Mouse (Mus musculus): ENCODE measurements at regions not wholly inside any gene's neighbourhood (a gene's known extent, or its start where the extent isn't known, plus 50 kb on each side); places are given as distances from the start of the nearest gene placed in this dataset.
A peak's percentile ranks its signal among the peaks of the same experiment; 100 is the strongest.
"Not testable (repeated sequence)": the region's sequence is repeated elsewhere in the genome, so short reads cannot be mapped to it uniquely, and the experiment has no call there.

- not testable (repeated sequence) for H3K36me3 ChIP-seq (ENCODE audit: control insufficient read depth, insufficient read depth, low read length, poor library complexity, severe bottlenecking); H3K9me3 ChIP-seq (replicated peaks; ENCODE audit: control insufficient read depth, insufficient read depth, low read length, poor library complexity, severe bottlenecking); H3K27me3 ChIP-seq (ENCODE audit: control insufficient read depth, insufficient read depth, low read length, poor library complexity, severe bottlenecking); H3K27ac ChIP-seq (ENCODE audit: insufficient read depth, low read length); H3K4me3 ChIP-seq (ENCODE audit: low read depth, low read length); H3K4me1 ChIP-seq (ENCODE audit: control insufficient read depth, insufficient read depth, low read length); H3K9ac ChIP-seq (ENCODE audit: low read depth, poor library complexity, severe bottlenecking)
- 0 out of 2 replicates have a peak, but pooled peaks have one; percentile 51 for TF ChIP-seq EP300 (IDR thresholded peaks at IDR 0.05; ENCODE audit: insufficient read depth, low read depth, low read length)
Measured at GRCm38 (mm10) chr1:185955821-185956220, 161.3 kb downstream of the Lyplal1 start.

DNA sequence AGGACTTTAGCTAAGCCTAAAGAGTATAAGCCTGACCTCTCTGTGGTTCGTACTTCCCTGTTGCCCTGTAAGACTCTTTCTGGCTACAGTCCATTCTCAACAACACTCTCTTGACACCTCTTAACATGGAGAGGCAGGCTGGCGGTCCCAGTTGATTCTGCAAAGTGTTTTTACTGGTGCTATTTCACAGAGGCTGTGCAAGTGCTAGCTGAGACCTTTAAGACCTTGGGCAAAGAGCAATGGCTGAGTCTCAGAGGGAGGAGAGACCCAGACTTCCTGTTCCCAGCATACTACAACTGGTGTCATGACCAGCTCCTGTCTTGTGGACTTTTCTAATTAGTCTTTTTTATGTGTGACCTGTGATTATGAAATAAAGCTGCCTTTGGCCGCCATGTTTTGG lies 159.6 kb downstream of the Lyplal1 start:
- Histone ChIP-seq H3K36me3 (ENCODE audit: control insufficient read depth, insufficient read depth, low read length, poor library complexity, severe bottlenecking) (no peaks in the 10 kb centered on the region), H3K27me3 (ENCODE audit: control insufficient read depth, insufficient read depth, low read length, poor library complexity, severe bottlenecking) (no peaks in the 10 kb centered on the region; the same call in 1 of the 2 replicates), H3K9ac (ENCODE audit: low read depth, poor library complexity, severe bottlenecking) (no peak overlapping the region), H3K4me1 (ENCODE audit: control insufficient read depth, insufficient read depth, low read length) (no peaks in the 10 kb centered on the region), H3K27ac (ENCODE audit: insufficient read depth, low read length) (no peak overlapping the region), H3K9me3 (replicated peaks; ENCODE audit: control insufficient read depth, insufficient read depth, low read length, poor library complexity, severe bottlenecking) (no peaks in the 10 kb centered on the region), H3K4me3 (ENCODE audit: low read depth, low read length) (no peak overlapping the region)
- TF ChIP-seq POLR2A (IDR thresholded peaks at IDR 0.05; ENCODE audit: insufficient read depth, low read length) (no peak), EP300 (IDR thresholded peaks at IDR 0.05; ENCODE audit: insufficient read depth, low read depth, low read length) (no peak), CTCF (IDR thresholded peaks at IDR 0.05; ENCODE audit: low read depth, low read length) (no peak)

- no peaks in the 10 kb centered on the region for H3K4me1 ChIP-seq (ENCODE audit: control insufficient read depth, insufficient read depth, low read length)
- H3K9ac ChIP-seq (ENCODE audit: low read depth, poor library complexity, severe bottlenecking) = no peak overlapping the region
- H3K27me3 ChIP-seq (ENCODE audit: control insufficient read depth, insufficient read depth, low read length, poor library complexity, severe bottlenecking) = no peaks in the 10 kb centered on the region
- no peak overlapping the region for H3K4me3 ChIP-seq (ENCODE audit: low read depth, low read length)
- TF ChIP-seq CTCF (IDR thresholded peaks at IDR 0.05; ENCODE audit: low read depth, low read length) (no peak), POLR2A (IDR thresholded peaks at IDR 0.05; ENCODE audit: insufficient read depth, low read length) (no peak), EP300 (IDR thresholded peaks at IDR 0.05; ENCODE audit: insufficient read depth, low read depth, low read length) (no peak)
- H3K27ac ChIP-seq (ENCODE audit: insufficient read depth, low read length) = no peak overlapping the region
- no peaks in the 10 kb centered on the region for H3K9me3 ChIP-seq (replicated peaks; ENCODE audit: control insufficient read depth, insufficient read depth, low read length, poor library complexity, severe bottlenecking)
- no peaks in the 10 kb centered on the region for H3K36me3 ChIP-seq (ENCODE audit: control insufficient read depth, insufficient read depth, low read length, poor library complexity, severe bottlenecking)
Measured at GRCm38 (mm10) chr1:185958276-185958675, 158.8 kb downstream of the Lyplal1 start.

DNA sequence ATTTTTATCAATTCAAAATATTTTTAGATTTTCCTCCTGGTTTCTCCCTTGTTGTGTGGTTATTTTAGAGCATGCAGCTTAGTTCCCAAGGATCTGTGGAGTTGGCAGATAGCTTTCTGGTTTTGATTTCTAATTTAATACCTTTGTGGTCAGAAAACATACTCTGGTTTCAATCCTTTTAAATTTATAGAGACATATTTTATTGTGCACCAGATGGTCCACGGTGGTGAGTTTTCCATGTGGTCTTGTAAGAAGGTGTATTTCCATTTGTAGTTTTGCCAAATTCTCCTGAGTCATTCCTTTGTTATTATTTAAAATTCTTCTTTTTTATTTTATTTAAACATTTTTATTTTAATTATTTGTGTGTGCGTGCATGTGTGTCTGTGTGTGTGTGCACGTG lies 154.5 kb downstream of the Lyplal1 start:
- H3K27me3 ChIP-seq (ENCODE audit: control insufficient read depth, insufficient read depth, low read length, poor library complexity, severe bottlenecking) = no peaks in the 10 kb centered on the region
- H3K9me3 ChIP-seq (replicated peaks; ENCODE audit: control insufficient read depth, insufficient read depth, low read length, poor library complexity, severe bottlenecking) = no peaks in the 10 kb centered on the region
- no peaks in the 10 kb centered on the region for H3K4me1 ChIP-seq (ENCODE audit: control insufficient read depth, insufficient read depth, low read length)
- no peak overlapping the region for H3K27ac ChIP-seq (ENCODE audit: insufficient read depth, low read length)
- H3K4me3 ChIP-seq (ENCODE audit: low read depth, low read length) = no peak overlapping the region
- no peak overlapping the region for H3K9ac ChIP-seq (ENCODE audit: low read depth, poor library complexity, severe bottlenecking)
- TF ChIP-seq CTCF (IDR thresholded peaks at IDR 0.05; ENCODE audit: low read depth, low read length) = no peak
- TF ChIP-seq EP300 (IDR thresholded peaks at IDR 0.05; ENCODE audit: insufficient read depth, low read depth, low read length) = no peak
- TF ChIP-seq POLR2A (IDR thresholded peaks at IDR 0.05; ENCODE audit: insufficient read depth, low read length) = no peak
- no peaks in the 10 kb centered on the region for H3K36me3 ChIP-seq (ENCODE audit: control insufficient read depth, insufficient read depth, low read length, poor library complexity, severe bottlenecking)

GRCm38 (mm10) chr1:185963773-185964172 lies 153.3 kb downstream of the Lyplal1 start:
- H3K4me1 ChIP-seq (ENCODE audit: control insufficient read depth, insufficient read depth, low read length) = no peaks in the 10 kb centered on the region
- no peak for TF ChIP-seq CTCF (IDR thresholded peaks at IDR 0.05; ENCODE audit: low read depth, low read length)
- TF ChIP-seq POLR2A (IDR thresholded peaks at IDR 0.05; ENCODE audit: insufficient read depth, low read length) = no peak
- no peak for TF ChIP-seq EP300 (IDR thresholded peaks at IDR 0.05; ENCODE audit: insufficient read depth, low read depth, low read length)
- H3K27me3 ChIP-seq (ENCODE audit: control insufficient read depth, insufficient read depth, low read length, poor library complexity, severe bottlenecking) = no peaks in the 10 kb centered on the region
- no peaks in the 10 kb centered on the region for H3K36me3 ChIP-seq (ENCODE audit: control insufficient read depth, insufficient read depth, low read length, poor library complexity, severe bottlenecking)
- H3K9ac ChIP-seq (ENCODE audit: low read depth, poor library complexity, severe bottlenecking) = no peak overlapping the region
- H3K4me3 ChIP-seq (ENCODE audit: low read depth, low read length) = no peak overlapping the region
- H3K9me3 ChIP-seq (replicated peaks; ENCODE audit: control insufficient read depth, insufficient read depth, low read length, poor library complexity, severe bottlenecking) = no peaks in the 10 kb centered on the region
- H3K27ac ChIP-seq (ENCODE audit: insufficient read depth, low read length) = no peak overlapping the region

DNA sequence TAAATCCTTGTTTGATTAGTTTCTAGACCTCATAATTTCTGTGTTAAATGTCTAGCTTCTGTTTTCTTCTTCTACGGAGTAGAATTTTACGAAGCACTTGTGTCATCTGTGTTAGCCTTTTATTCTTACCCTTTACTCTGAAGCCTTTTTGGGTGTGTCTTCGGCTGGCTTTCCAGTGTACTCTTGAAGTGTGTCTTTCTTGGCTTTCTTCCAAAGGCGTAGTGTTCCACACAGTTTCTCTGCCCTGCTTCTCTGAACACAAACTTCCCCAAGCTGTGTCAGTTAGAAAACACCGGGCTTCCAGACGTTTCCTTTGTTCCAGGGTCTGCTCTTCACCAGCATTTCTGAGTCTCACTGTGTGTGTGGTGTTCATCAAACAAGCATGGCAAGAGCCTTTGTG lies 152.7 kb downstream of the Lyplal1 start:
- no peaks in the 10 kb centered on the region for H3K27me3 ChIP-seq (ENCODE audit: control insufficient read depth, insufficient read depth, low read length, poor library complexity, severe bottlenecking)
- H3K9ac ChIP-seq (ENCODE audit: low read depth, poor library complexity, severe bottlenecking) = no peak overlapping the region
- H3K27ac ChIP-seq (ENCODE audit: insufficient read depth, low read length) = no peak overlapping the region
- no peaks in the 10 kb centered on the region for H3K36me3 ChIP-seq (ENCODE audit: control insufficient read depth, insufficient read depth, low read length, poor library complexity, severe bottlenecking)
- no peaks in the 10 kb centered on the region for H3K9me3 ChIP-seq (replicated peaks; ENCODE audit: control insufficient read depth, insufficient read depth, low read length, poor library complexity, severe bottlenecking)
- H3K4me1 ChIP-seq (ENCODE audit: control insufficient read depth, insufficient read depth, low read length) = no peaks in the 10 kb centered on the region
- TF ChIP-seq EP300 (IDR thresholded peaks at IDR 0.05; ENCODE audit: insufficient read depth, low read depth, low read length) = no peak
- no peak for TF ChIP-seq POLR2A (IDR thresholded peaks at IDR 0.05; ENCODE audit: insufficient read depth, low read length)
- no peak for TF ChIP-seq CTCF (IDR thresholded peaks at IDR 0.05; ENCODE audit: low read depth, low read length)
- no peak overlapping the region for H3K4me3 ChIP-seq (ENCODE audit: low read depth, low read length)

Measured in ES-Bruce4 (cell line).